Mouse (Mus musculus) E14TG2a.4 (cell line): ENCODE measurements around the gene Klf13.

Experiments
- H3K27me3 ChIP-seq: 2 replicates; pipeline ENCODE4 v1.6.1; 2014; ENCODE audit warnings: low read length, control low read depth; ENCODE audit not compliant: insufficient read depth
- H3K36me3 ChIP-seq: 2 replicates; pipeline ENCODE4 v1.6.1; 2014; ENCODE audit warnings: low read length, control low read depth; ENCODE audit not compliant: insufficient read depth
- H3K4me1 ChIP-seq: replicated peaks from 2 replicates; pipeline ENCODE4 v1.6.1; 2014; ENCODE audit warnings: low read depth, low read length, control low read depth
- H3K4me3 ChIP-seq: replicated peaks from 2 replicates; pipeline ENCODE4 v1.5.1; 2014; ENCODE audit warnings: mild to moderate bottlenecking, low read length
- H3K9me3 ChIP-seq: 2 replicates; pipeline ENCODE4 v1.6.1; 2014; ENCODE audit warnings: low read length, control low read depth
- CTCF ChIP-seq: conservative IDR thresholded peaks from 2 replicates; pipeline ENCODE4 v1.5.1; 2014; ENCODE audit warnings: low read length
- NANOG ChIP-seq: IDR thresholded peaks from 2 replicates; pipeline ENCODE4 v1.6.1; 2014; ENCODE audit warnings: borderline replicate concordance, low read length, mixed read lengths
- POU5F1 ChIP-seq: IDR thresholded peaks from 2 replicates; pipeline ENCODE4 v1.6.1; 2014; ENCODE audit warnings: low read length, borderline replicate concordance

The Klf13 gene

DNA sequence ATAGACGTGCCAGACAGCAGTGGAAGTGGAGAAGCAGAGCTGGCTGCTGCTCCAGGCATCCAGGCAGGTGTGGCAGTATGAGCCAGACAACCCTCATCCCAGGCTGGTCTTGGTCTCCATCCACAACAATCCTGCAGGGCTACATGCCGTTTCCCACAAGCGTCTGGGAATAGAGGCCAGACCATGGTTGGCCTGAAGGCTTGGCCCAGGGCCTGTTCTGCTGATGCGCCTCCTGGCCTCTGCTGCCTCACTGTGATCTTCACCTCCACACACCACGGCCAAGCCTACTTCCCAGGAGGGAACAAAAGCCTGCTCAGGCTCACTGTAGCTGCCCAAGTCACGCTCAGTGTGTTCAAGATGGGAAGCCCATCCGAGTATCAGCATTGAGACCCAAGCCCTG lies 56.0 kb downstream of the Klf13 start:
- Histone ChIP-seq H3K36me3 (peaks cover 2% of the 10 kb centered on the region; the same call in 1 of the 2 replicates), H3K9me3 (no peaks in the 10 kb centered on the region), H3K4me1 (peaks cover 28% of the 10 kb centered on the region), H3K4me3 (no peak overlapping the region), H3K27me3 (peaks cover 6% of the 10 kb centered on the region; the same call in 1 of the 2 replicates)
- TF ChIP-seq POU5F1 (no peak), NANOG (no peak)

- Histone ChIP-seq H3K27me3 (peaks cover 21% of the 10 kb centered on the region), H3K4me1 (peaks cover 8% of the 10 kb centered on the region), H3K36me3 (no peaks in the 10 kb centered on the region), H3K9me3 (no peaks in the 10 kb centered on the region), H3K4me3 (no peak overlapping the region)
- TF ChIP-seq POU5F1 = no peak
- TF ChIP-seq NANOG = no peak
These were observed 59.1 kb downstream of the Klf13 start for GRCm38 (mm10) chr7:63879583-63879982.

- TF ChIP-seq CTCF (no peak), POU5F1 (no peak), NANOG (no peak)
- Histone ChIP-seq H3K36me3 (no peaks in the 10 kb centered on the region), H3K4me3 (no peak overlapping the region), H3K4me1 (peaks cover 20% of the 10 kb centered on the region), H3K9me3 (no peaks in the 10 kb centered on the region), H3K27me3 (peaks cover 21% of the 10 kb centered on the region)
These were observed 61.1 kb downstream of the Klf13 start for GRCm38 (mm10) chr7:63877610-63878009.

DNA sequence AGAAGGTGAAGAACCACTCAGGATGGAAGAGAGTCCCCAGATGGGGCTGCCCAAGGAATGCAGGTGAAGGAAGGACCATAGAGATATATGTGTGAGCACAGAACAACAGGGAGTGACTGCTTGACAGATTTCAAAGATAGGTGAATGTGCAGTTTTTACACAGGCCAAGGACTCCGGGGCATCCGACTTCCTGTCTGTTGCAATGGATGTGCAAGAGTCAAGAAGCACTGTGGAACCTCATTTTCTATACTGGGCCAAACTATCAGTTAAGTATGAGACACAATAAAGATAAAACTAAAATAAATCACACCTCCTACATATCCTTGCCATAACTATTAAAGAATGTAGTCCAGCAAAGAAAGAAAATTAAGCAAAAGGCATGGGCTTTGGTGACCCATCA lies 62.1 kb downstream of the Klf13 start:
- no peaks in the 10 kb centered on the region for H3K36me3 ChIP-seq
- peaks cover 20% of the 10 kb centered on the region for H3K4me1 ChIP-seq
- no peak overlapping the region for H3K4me3 ChIP-seq
- H3K27me3 ChIP-seq = peaks cover 21% of the 10 kb centered on the region
- H3K9me3 ChIP-seq = no peaks in the 10 kb centered on the region
- no peak for TF ChIP-seq NANOG
- TF ChIP-seq CTCF = no peak
- no peak for TF ChIP-seq POU5F1

GRCm38 (mm10) chr7:63875686-63876085 lies 63.0 kb downstream of the Klf13 start:
- no peak overlapping the region for H3K4me3 ChIP-seq
- no peaks in the 10 kb centered on the region for H3K9me3 ChIP-seq
- H3K4me1 ChIP-seq = peaks cover 24% of the 10 kb centered on the region
- no peaks in the 10 kb centered on the region for H3K36me3 ChIP-seq
- H3K27me3 ChIP-seq = peaks cover 21% of the 10 kb centered on the region
- TF ChIP-seq CTCF = no peak
- no peak for TF ChIP-seq POU5F1
- TF ChIP-seq NANOG = no peak

DNA sequence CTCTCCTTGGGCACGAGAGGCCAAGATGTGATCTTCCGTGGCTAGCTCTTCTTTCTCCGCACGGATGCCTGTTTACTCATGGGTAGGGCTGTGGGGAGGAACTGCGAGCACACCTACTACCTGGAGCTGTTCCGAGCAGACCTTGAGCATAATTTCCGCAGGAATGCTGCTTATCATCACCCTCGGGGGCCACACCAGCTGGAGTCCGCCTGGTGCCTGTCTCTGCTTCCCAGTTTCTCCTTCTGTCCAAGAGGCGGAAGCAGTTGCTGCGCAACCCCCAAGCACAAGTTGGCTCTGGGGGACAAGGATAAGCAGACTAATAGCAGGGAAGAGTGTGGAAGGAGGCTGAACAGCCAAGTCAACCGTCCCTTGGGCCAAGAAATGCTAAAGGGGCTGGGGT lies 64.8 kb downstream of the Klf13 start:
- peaks cover 19% of the 10 kb centered on the region for H3K27me3 ChIP-seq
- no peaks in the 10 kb centered on the region for H3K9me3 ChIP-seq
- H3K4me1 ChIP-seq = peaks cover 25% of the 10 kb centered on the region

DNA sequence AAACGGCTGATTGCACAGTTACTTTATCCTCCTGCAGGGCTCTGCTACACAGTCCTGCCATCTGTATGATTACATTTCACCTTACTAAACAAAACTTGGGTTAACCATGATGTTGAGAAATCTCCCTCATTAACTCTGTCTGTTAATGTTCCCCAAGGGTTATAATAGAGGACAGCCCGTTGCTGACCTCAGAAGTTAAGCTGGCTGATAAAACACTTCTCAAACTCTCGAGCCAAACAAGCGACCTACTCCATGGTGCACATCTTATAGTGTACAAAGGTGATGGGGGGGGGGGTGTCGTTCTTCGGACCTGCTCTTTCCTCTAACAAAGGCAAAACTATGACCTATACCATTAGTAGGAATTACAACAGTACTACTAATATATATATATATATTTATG lies 67.0 kb downstream of the Klf13 start:
- no peak overlapping the region for H3K4me3 ChIP-seq
- peaks cover 23% of the 10 kb centered on the region for H3K27me3 ChIP-seq
- H3K9me3 ChIP-seq = no peaks in the 10 kb centered on the region
- TF ChIP-seq POU5F1 = no peak
- no peak for TF ChIP-seq NANOG
- no peak for TF ChIP-seq CTCF
- no peaks in the 10 kb centered on the region for H3K36me3 ChIP-seq
- H3K4me1 ChIP-seq = peaks cover 18% of the 10 kb centered on the region

More for the DNA sequence above, 64.8 kb downstream of the Klf13 start:
- TF ChIP-seq NANOG (no peak), CTCF (no peak), POU5F1 (no peak)
- Histone ChIP-seq H3K4me3 (no peak overlapping the region), H3K36me3 (no peaks in the 10 kb centered on the region)

DNA sequence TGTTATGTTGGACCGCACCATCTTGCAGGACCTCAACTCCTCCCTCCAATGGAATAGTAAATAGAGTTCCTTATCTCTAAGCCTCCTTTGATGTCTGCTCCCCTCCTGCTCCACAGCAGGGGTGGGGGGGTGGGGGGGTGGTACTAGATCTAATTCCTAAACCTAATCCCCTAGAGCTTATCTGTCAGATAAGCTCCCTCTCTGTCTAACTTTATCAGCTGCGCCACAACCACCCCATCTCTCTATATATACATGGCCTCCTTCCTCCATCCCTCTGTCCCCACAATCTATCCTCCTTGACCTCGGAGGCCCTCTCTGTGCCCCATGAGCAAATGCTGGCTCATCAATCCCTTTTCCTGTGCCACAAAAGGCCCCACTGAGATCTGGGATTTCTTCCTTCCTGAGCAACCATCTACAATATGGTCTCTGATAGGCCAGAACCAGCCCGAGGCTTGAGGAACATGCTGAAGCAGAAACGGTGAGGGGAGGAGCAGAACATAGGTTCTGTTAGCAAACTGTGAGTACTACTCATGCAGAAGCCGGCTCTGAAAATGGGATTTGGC lies 70.3 kb downstream of the Klf13 start:
- H3K27me3 ChIP-seq = peaks cover 12% of the 10 kb centered on the region
- no peak overlapping the region for H3K4me3 ChIP-seq
- H3K9me3 ChIP-seq = no peaks in the 10 kb centered on the region
- H3K36me3 ChIP-seq = no peaks in the 10 kb centered on the region
- TF ChIP-seq NANOG (no peak), POU5F1 (no peak), CTCF (no peak)
- peaks cover 8% of the 10 kb centered on the region for H3K4me1 ChIP-seq

DNA sequence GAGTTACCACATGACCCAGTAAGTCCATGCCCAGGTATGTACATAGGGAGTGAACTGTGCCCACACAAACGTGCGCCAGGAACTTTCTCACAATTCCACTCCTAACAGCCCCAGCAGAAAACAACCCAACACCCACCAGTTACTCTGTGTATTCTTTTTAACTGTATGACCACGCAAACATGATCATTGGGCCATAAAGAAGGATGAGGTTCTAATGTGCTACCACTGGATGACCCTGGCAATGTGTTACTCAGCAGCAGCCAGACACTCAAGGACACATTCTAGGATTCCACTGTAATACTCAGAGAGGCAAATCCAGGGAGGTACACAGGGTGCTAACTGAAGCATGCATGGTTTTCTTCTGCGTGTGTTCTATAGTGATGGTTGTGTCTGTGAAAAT lies 72.8 kb downstream of the Klf13 start:
- Histone ChIP-seq H3K27me3 (peaks cover 12% of the 10 kb centered on the region), H3K4me3 (no peak overlapping the region), H3K36me3 (no peaks in the 10 kb centered on the region), H3K9me3 (no peaks in the 10 kb centered on the region), H3K4me1 (peaks cover 4% of the 10 kb centered on the region)
- no peak for TF ChIP-seq POU5F1
- TF ChIP-seq NANOG = no peak
- no peak for TF ChIP-seq CTCF
